Mouse (Mus musculus): ENCODE measurements at regions not wholly inside any gene's neighbourhood (a gene's known extent, or its start where the extent isn't known, plus 50 kb on each side); places are given as distances from the start of the nearest gene placed in this dataset.

DNA sequence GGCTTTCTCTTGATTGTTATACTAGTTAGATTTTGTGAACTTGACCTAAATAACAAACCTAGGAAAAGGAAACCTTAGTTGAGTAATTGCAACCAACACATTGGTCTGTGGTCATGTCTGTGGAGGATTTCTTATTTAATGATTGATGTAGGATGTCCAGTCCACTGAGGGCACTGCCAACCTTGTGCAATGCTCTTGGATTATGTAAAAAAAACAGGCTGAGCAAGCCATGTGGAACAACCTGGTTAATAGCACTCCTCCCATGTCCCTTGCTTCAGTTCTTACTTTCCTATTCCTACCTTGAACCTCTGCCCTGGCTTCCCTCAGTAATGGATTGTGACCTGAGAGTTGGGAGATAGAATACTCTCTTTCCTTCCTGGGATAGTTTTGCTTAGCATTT is 312.0 kb upstream of the Pappa start:
- Histone ChIP-seq H3K4me1 (replicated peaks; ENCODE audit: control insufficient read depth, insufficient read depth, low read length) (no peaks in the 10 kb centered on the region), H3K36me3 (ENCODE audit: control insufficient read depth, insufficient read depth, low read length) (no peaks in the 10 kb centered on the region), H3K27me3 (ENCODE audit: control insufficient read depth, insufficient read depth, low read length) (no peaks in the 10 kb centered on the region), H3K27ac (ENCODE audit: low read depth, low read length) (no peak overlapping the region), H3K4me3 (ENCODE audit: low read depth, low read length) (no peak overlapping the region), H3K4me2 (replicated peaks; ENCODE audit: low read depth, low read length) (no peak overlapping the region), H3K9ac (ENCODE audit: low read depth, low read length) (no peak overlapping the region), H3K9me3 (ENCODE audit: control insufficient read depth, low read length) (no peaks in the 10 kb centered on the region)
- DNase-seq (ENCODE audit: low spot score) (no peak), ATAC-seq (ENCODE audit: low FRiP score) (no peak)

DNA sequence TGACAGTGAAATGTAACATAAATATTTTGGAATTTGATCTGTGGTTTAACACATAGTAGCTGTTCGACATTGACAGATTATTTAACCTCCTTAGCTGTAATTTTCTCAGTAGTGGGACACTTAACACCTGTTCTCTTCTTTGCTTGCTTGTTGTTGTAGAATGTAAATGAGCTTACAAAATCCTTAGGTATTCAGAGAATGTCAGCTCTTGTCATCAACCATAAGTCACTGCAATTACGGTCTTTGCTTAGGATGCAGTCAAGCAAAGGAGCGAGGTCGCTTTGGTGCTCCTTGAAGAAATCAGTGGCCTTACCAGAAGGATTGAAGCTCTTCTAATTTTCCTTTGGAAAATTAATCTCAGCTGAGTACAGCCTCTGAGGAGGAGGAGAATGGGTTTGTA is 311.2 kb upstream of the Pappa start:
- ATAC-seq (ENCODE audit: low FRiP score) = no peak
- H3K4me3 ChIP-seq (ENCODE audit: low read depth, low read length) = no peak overlapping the region

GRCm38 (mm10) chr4:64832882-64833281 is 291.1 kb upstream of the Pappa start:
- ATAC-seq (ENCODE audit: low FRiP score) (no peak), DNase-seq (ENCODE audit: low spot score) (peak; percentile 19)
- Histone ChIP-seq H3K36me3 (ENCODE audit: control insufficient read depth, insufficient read depth, low read length) (no peaks in the 10 kb centered on the region), H3K27me3 (ENCODE audit: control insufficient read depth, insufficient read depth, low read length) (no peaks in the 10 kb centered on the region), H3K4me1 (replicated peaks; ENCODE audit: control insufficient read depth, insufficient read depth, low read length) (no peaks in the 10 kb centered on the region), H3K27ac (ENCODE audit: low read depth, low read length) (no peak overlapping the region), H3K9ac (ENCODE audit: low read depth, low read length) (no peak overlapping the region), H3K4me3 (ENCODE audit: low read depth, low read length) (no peak overlapping the region), H3K4me2 (replicated peaks; ENCODE audit: low read depth, low read length) (no peak overlapping the region), H3K9me3 (ENCODE audit: control insufficient read depth, low read length) (no peaks in the 10 kb centered on the region)
- 54% methylated on average over 2 of the region's 2 CpGs for WGBS

More for the DNA sequence above, 311.2 kb upstream of the Pappa start:
- no peaks in the 10 kb centered on the region for H3K4me1 ChIP-seq (replicated peaks; ENCODE audit: control insufficient read depth, insufficient read depth, low read length)
- H3K9ac ChIP-seq (ENCODE audit: low read depth, low read length) = no peak overlapping the region
- H3K4me2 ChIP-seq (replicated peaks; ENCODE audit: low read depth, low read length) = no peak overlapping the region
- H3K27ac ChIP-seq (ENCODE audit: low read depth, low read length) = no peak overlapping the region
- H3K36me3 ChIP-seq (ENCODE audit: control insufficient read depth, insufficient read depth, low read length) = no peaks in the 10 kb centered on the region
- H3K9me3 ChIP-seq (ENCODE audit: control insufficient read depth, low read length) = no peaks in the 10 kb centered on the region
- 73% methylated on average over 4 of the region's 4 CpGs for whole genome bisulfite sequencing
- H3K27me3 ChIP-seq (ENCODE audit: control insufficient read depth, insufficient read depth, low read length) = no peaks in the 10 kb centered on the region
- DNase-seq (ENCODE audit: low spot score) = no peak

DNA sequence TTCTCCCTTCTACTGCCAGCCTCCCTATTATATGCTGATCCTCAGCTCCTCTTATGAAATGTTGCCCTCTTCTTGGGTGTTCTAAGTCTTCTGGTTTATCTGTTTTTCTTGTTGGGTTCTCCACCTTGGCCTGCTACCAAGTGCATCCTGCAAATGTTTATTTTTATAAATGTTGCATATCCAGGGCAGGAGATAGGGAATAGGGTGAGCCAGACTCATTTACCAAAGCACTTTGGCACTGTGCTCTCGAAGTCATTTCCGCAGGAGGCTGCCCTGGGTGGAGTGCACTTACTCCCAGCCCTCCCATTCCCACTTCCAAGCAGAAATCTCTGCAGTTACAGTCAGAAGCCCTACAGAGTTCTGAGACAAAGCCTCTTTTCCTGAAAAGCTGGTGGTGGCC is 249.5 kb upstream of the Pappa start:
- Histone ChIP-seq H3K27me3 (ENCODE audit: control insufficient read depth, insufficient read depth, low read length) (no peaks in the 10 kb centered on the region), H3K4me3 (ENCODE audit: low read depth, low read length) (no peak overlapping the region), H3K27ac (ENCODE audit: low read depth, low read length) (no peak overlapping the region), H3K9me3 (ENCODE audit: control insufficient read depth, low read length) (no peaks in the 10 kb centered on the region), H3K4me1 (replicated peaks; ENCODE audit: control insufficient read depth, insufficient read depth, low read length) (no peaks in the 10 kb centered on the region), H3K4me2 (replicated peaks; ENCODE audit: low read depth, low read length) (no peak overlapping the region), H3K9ac (ENCODE audit: low read depth, low read length) (no peak overlapping the region), H3K36me3 (ENCODE audit: control insufficient read depth, insufficient read depth, low read length) (no peaks in the 10 kb centered on the region)
- DNase-seq (ENCODE audit: low spot score) = no peak
- WGBS = 73% methylated on average over 2 of the region's 2 CpGs
- ATAC-seq (ENCODE audit: low FRiP score) = no peak

- Histone ChIP-seq H3K9me3 (ENCODE audit: control insufficient read depth, low read length) (no peaks in the 10 kb centered on the region), H3K27ac (ENCODE audit: low read depth, low read length) (no peak overlapping the region), H3K4me1 (replicated peaks; ENCODE audit: control insufficient read depth, insufficient read depth, low read length) (no peaks in the 10 kb centered on the region), H3K36me3 (ENCODE audit: control insufficient read depth, insufficient read depth, low read length) (no peaks in the 10 kb centered on the region), H3K4me3 (ENCODE audit: low read depth, low read length) (no peak overlapping the region), H3K27me3 (ENCODE audit: control insufficient read depth, insufficient read depth, low read length) (no peaks in the 10 kb centered on the region), H3K9ac (ENCODE audit: low read depth, low read length) (no peak overlapping the region), H3K4me2 (replicated peaks; ENCODE audit: low read depth, low read length) (no peak overlapping the region)
- WGBS = 100% methylated on average over 1 of the region's 1 CpGs
- ATAC-seq (ENCODE audit: low FRiP score) (no peak), DNase-seq (ENCODE audit: low spot score) (no peak)
Observed at GRCm38 (mm10) chr4:64876924-64877323, 247.1 kb upstream of the Pappa start.

DNA sequence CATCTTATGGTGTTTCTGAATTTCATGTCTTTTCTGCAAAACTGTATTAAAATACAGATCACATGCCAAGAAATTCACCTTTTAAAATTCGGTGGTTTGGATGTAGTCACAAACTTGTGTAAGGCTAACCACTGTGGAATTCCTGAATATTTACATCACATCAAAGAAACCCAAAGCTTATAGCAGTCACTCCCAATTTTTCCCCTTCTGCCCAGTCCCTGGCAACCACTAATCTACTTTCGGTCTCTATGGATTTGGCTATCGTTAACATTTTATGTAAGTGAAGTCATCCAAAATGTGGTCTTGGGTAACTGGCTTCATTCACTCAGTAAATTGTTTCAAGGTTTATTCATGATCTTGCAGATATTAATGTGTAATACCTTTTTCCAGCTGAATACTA is 226.0 kb upstream of the Pappa start:
- DNase-seq (ENCODE audit: low spot score) (no peak), ATAC-seq (ENCODE audit: low FRiP score) (no peak)
- Histone ChIP-seq H3K4me2 (replicated peaks; ENCODE audit: low read depth, low read length) (no peak overlapping the region), H3K36me3 (ENCODE audit: control insufficient read depth, insufficient read depth, low read length) (no peaks in the 10 kb centered on the region), H3K9me3 (ENCODE audit: control insufficient read depth, low read length) (no peaks in the 10 kb centered on the region), H3K27me3 (ENCODE audit: control insufficient read depth, insufficient read depth, low read length) (no peaks in the 10 kb centered on the region), H3K9ac (ENCODE audit: low read depth, low read length) (no peak overlapping the region), H3K4me3 (ENCODE audit: low read depth, low read length) (no peak overlapping the region), H3K27ac (ENCODE audit: low read depth, low read length) (no peak overlapping the region), H3K4me1 (replicated peaks; ENCODE audit: control insufficient read depth, insufficient read depth, low read length) (no peaks in the 10 kb centered on the region)
- 85% methylated on average over 3 of the region's 3 CpGs for WGBS

GRCm38 (mm10) chr4:64901091-64901845 is 222.7 kb upstream of the Pappa start:
- no peaks in the 10 kb centered on the region for H3K36me3 ChIP-seq (ENCODE audit: control insufficient read depth, insufficient read depth, low read length)
- no peaks in the 10 kb centered on the region for H3K9me3 ChIP-seq (ENCODE audit: control insufficient read depth, low read length)
- H3K27me3 ChIP-seq (ENCODE audit: control insufficient read depth, insufficient read depth, low read length) = no peaks in the 10 kb centered on the region
- no peak overlapping the region for H3K4me3 ChIP-seq (ENCODE audit: low read depth, low read length)
- no peaks in the 10 kb centered on the region for H3K4me1 ChIP-seq (replicated peaks; ENCODE audit: control insufficient read depth, insufficient read depth, low read length)
- no peak overlapping the region for H3K9ac ChIP-seq (ENCODE audit: low read depth, low read length)
- H3K4me2 ChIP-seq (replicated peaks; ENCODE audit: low read depth, low read length) = no peak overlapping the region
- DNase-seq (ENCODE audit: low spot score) (no peak), ATAC-seq (ENCODE audit: low FRiP score) (no peak)
- 81% methylated on average over 5 of the region's 5 CpGs for WGBS
- no peak overlapping the region for H3K27ac ChIP-seq (ENCODE audit: low read depth, low read length)

GRCm38 (mm10) chr4:64923751-64924150 is 200.2 kb upstream of the Pappa start:
- Histone ChIP-seq H3K27ac (ENCODE audit: low read depth, low read length) (no peak overlapping the region), H3K4me2 (replicated peaks; ENCODE audit: low read depth, low read length) (no peak overlapping the region), H3K9me3 (ENCODE audit: control insufficient read depth, low read length) (no peaks in the 10 kb centered on the region), H3K36me3 (ENCODE audit: control insufficient read depth, insufficient read depth, low read length) (no peaks in the 10 kb centered on the region), H3K4me3 (ENCODE audit: low read depth, low read length) (no peak overlapping the region), H3K9ac (ENCODE audit: low read depth, low read length) (no peak overlapping the region), H3K27me3 (ENCODE audit: control insufficient read depth, insufficient read depth, low read length) (no peaks in the 10 kb centered on the region), H3K4me1 (replicated peaks; ENCODE audit: control insufficient read depth, insufficient read depth, low read length) (no peaks in the 10 kb centered on the region)
- ATAC-seq (ENCODE audit: low FRiP score) (no peak), DNase-seq (ENCODE audit: low spot score) (no peak)

DNA sequence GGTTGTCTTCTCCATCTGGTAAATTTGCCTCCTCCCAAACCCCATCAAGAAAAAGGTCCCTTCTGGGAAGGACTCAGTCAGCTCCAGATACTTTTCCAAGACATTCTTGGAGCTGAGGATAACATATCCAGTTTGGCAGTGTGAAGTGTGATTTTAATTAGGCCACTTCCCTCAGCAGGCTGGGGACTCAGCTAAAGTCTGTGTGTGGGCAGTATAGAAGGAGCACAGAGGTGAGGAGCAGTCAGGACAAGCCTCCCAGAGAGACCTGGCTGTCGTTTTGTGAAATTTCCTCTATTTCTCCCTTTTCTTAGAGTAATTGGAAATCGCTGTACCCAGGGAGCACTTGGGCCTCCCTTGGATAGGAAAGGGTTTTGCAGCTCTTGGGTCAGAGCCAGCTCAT is 195.4 kb upstream of the Pappa start:
- H3K27ac ChIP-seq (ENCODE audit: low read depth, low read length) = no peak overlapping the region
- H3K4me3 ChIP-seq (ENCODE audit: low read depth, low read length) = no peak overlapping the region
- no peak for ATAC-seq (ENCODE audit: low FRiP score)
- H3K4me2 ChIP-seq (replicated peaks; ENCODE audit: low read depth, low read length) = no peak overlapping the region
- H3K9ac ChIP-seq (ENCODE audit: low read depth, low read length) = no peak overlapping the region
- no peaks in the 10 kb centered on the region for H3K9me3 ChIP-seq (ENCODE audit: control insufficient read depth, low read length)
- DNase-seq (ENCODE audit: low spot score) = no peak
- H3K27me3 ChIP-seq (ENCODE audit: control insufficient read depth, insufficient read depth, low read length) = no peaks in the 10 kb centered on the region
- 48% methylated on average over 2 of the region's 2 CpGs for WGBS
- H3K4me1 ChIP-seq (replicated peaks; ENCODE audit: control insufficient read depth, insufficient read depth, low read length) = no peaks in the 10 kb centered on the region
- H3K36me3 ChIP-seq (ENCODE audit: control insufficient read depth, insufficient read depth, low read length) = no peaks in the 10 kb centered on the region

All from hindbrain, embryonic 11.5 days (tissue).